18 mouse cellular contexts compared by ENCODE assay signal in genomic region chr8:108766102-108766501, GRCm38 (mm10).
"Had no signal": no experiment of that assay in that cellular context is flagged by ENCODE, and none has a peak within 500 bp of the region (broad histone marks: within the 10 kb centered on the region; RNA-seq: fewer than 3 reads in every experiment).

No protein-coding gene starts in this region.

- H3K4me3 ChIP-seq: layer of hippocampus, adult 2 months; limb, embryonic 12.5 days; lung, embryonic 15.5 days; megakaryocyte, embryonic 14.5 days; midbrain, embryonic 12.5 days; neural tube, embryonic 13.5 days had no signal

- H3K9me3 ChIP-seq: limb, embryonic 12.5 days; lung, embryonic 15.5 days; megakaryocyte, embryonic 14.5 days; midbrain, embryonic 12.5 days; neural tube, embryonic 13.5 days had no signal

- H3K27me3 ChIP-seq: limb, embryonic 12.5 days; lung, embryonic 15.5 days; midbrain, embryonic 12.5 days; neural tube, embryonic 13.5 days had no signal

- H3K4me2 ChIP-seq: limb, embryonic 12.5 days; lung, embryonic 15.5 days; midbrain, embryonic 12.5 days; neural tube, embryonic 13.5 days had no signal

- H3K36me3 ChIP-seq: lung, embryonic 15.5 days; midbrain, embryonic 12.5 days; neural tube, embryonic 13.5 days had no signal

- H3K27ac ChIP-seq: layer of hippocampus, adult 2 months; limb, embryonic 12.5 days; liver, embryonic 14.5 days; lung, embryonic 15.5 days; macrophage; midbrain, embryonic 12.5 days; neural tube, embryonic 13.5 days had no signal

- ATAC-seq: inflammation-experienced regulatory T-cells, adult 6 months; intestine, postnatal 0 days had no signal

- DNase-seq: kidney, adult 9 months; kidney, postnatal 10 days; kidney, postnatal 4 days; lung, postnatal 14 days; retina, postnatal 1 day; right cerebral cortex, postnatal 14 days; thymus, adult 18-20 months; thymus, postnatal 14 days had no signal

- H3K9ac ChIP-seq: limb, embryonic 12.5 days; liver, embryonic 14.5 days; lung, embryonic 15.5 days; midbrain, embryonic 12.5 days; neural tube, embryonic 13.5 days had no signal
